Comparison of ENCODE assay signal across 8 mouse cellular contexts in genomic region chr9:84253022-84253991, GRCm38 (mm10).
DNase-seq lines count a peak whose midpoint lies in the region; ATAC-seq and TF ChIP-seq lines count a peak whose summit lies in the region.

No protein-coding gene starts in this region.

- no peak overlapping the region for H3K4me2 ChIP-seq in CH12.LX (ENCODE audit: insufficient read depth, low read depth, poor library complexity, severe bottlenecking)
- H3K4me2 ChIP-seq in kidney, embryonic 16.5 days (replicated peaks; ENCODE audit: low read depth, low read length), result no peak overlapping the region
- H3K4me2 ChIP-seq in liver, embryonic 14.5 days (ENCODE audit: low read depth), result no peak overlapping the region

- dilution Hi-C loops in CH12.LX (cut with MboI; ENCODE audit: extremely low pct_ligation_motif_present, extremely low pct_unique_long_range_greater_than_20kb, low sequenced_read_pairs), result no loop called here

- H3K4me3 ChIP-seq in CH12.LX (replicated peaks in 1 of 3; ENCODE audit: low read depth in 2 of 3, low read length in 2 of 3, poor library complexity in 1 of 3), result no peak overlapping the region
- H3K4me3 ChIP-seq in cerebellum, adult 2 months (replicated peaks; ENCODE audit: insufficient read depth, low read depth, low read length), result no peak overlapping the region
- H3K4me3 ChIP-seq in kidney, embryonic 16.5 days (ENCODE audit: low read length), result no peak overlapping the region
- H3K4me3 ChIP-seq in liver, embryonic 14.5 days (ENCODE audit: insufficient read depth in 1 of 2, low read depth in 2 of 2, low read length in 2 of 2), result no peak overlapping the region

- ATAC-seq in kidney, embryonic 16.5 days (ENCODE audit: low FRiP score, low TSS enrichment), result peak; percentile 84
- no peak for ATAC-seq in liver, embryonic 14.5 days (ENCODE audit: insufficient read depth)
- peak; percentile 67 for ATAC-seq in neutrophil, adult 5-6 weeks (ENCODE audit: extremely low read depth, insufficient number of reproducible peaks, low FRiP score, poor library complexity, severe bottlenecking)

- no peaks in the 10 kb centered on the region for H3K27me3 ChIP-seq in CH12.LX (replicated peaks)
- H3K27me3 ChIP-seq in cerebellum, adult 2 months (ENCODE audit: control insufficient read depth, insufficient read depth, low read length), result no peaks in the 10 kb centered on the region
- H3K27me3 ChIP-seq in kidney, embryonic 16.5 days (ENCODE audit: insufficient read depth, low read length), result no peaks in the 10 kb centered on the region
- H3K27me3 ChIP-seq in liver, embryonic 14.5 days (ENCODE audit: control insufficient read depth, insufficient read depth, low read length), result no peaks in the 10 kb centered on the region

- H3K9ac ChIP-seq in CH12.LX (ENCODE audit: insufficient read depth, low read depth), result no peak overlapping the region
- no peak overlapping the region for H3K9ac ChIP-seq in kidney, embryonic 16.5 days (replicated peaks; ENCODE audit: low read length)
- H3K9ac ChIP-seq in liver, embryonic 14.5 days (replicated peaks), result no peak overlapping the region

- no peak for TF ChIP-seq POLR2A in CH12.LX (IDR thresholded peaks at IDR 0.05; ENCODE audit: low read depth, low read length)
- TF ChIP-seq POLR2A in cerebellum, adult 2 months (IDR thresholded peaks at IDR 0.05; ENCODE audit: borderline replicate concordance, insufficient read depth, low read length), result no peak

- no peak overlapping the region for H3K27ac ChIP-seq in CH12.LX (ENCODE audit: insufficient read depth, low read depth)
- no peak overlapping the region for H3K27ac ChIP-seq in cerebellum, adult 2 months (ENCODE audit: insufficient read depth, low read length)
- no peak overlapping the region for H3K27ac ChIP-seq in kidney, embryonic 16.5 days (ENCODE audit: low read length)
- no peak overlapping the region for H3K27ac ChIP-seq in liver, embryonic 14.5 days

- no peaks in the 10 kb centered on the region for H3K36me3 ChIP-seq in CH12.LX (replicated peaks in 1 of 2; ENCODE audit: control insufficient read depth in 1 of 2, insufficient read depth in 1 of 2, low read length in 1 of 2)
- no peaks in the 10 kb centered on the region for H3K36me3 ChIP-seq in kidney, embryonic 16.5 days (ENCODE audit: insufficient read depth, low read length)
- no peaks in the 10 kb centered on the region for H3K36me3 ChIP-seq in liver, embryonic 14.5 days (replicated peaks; ENCODE audit: control insufficient read depth, insufficient read depth, low read depth)

- DNase-seq in 3T3-L1 (ENCODE audit: low read depth, low spot score) (peak; percentile 54), CH12.LX (ENCODE audit: extremely low read depth) (peak; percentile 45)
- DNase-seq in cerebellum, adult 2 months, result peak; percentile 14 to 20
- DNase-seq in forelimb bud, embryonic 11.5 days (ENCODE audit: low read depth, low spot score), result peak; percentile 35
- DNase-seq in liver, embryonic 14.5 days (ENCODE audit: low read depth in 3 of 3, low spot score in 3 of 3), result no peak
- DNase-seq in thymus, postnatal 25 days, result no peak

- peak; percentile 45 to 77; a peak in 3 of 4 replicates for TF ChIP-seq CTCF in CH12.LX (conservative IDR thresholded peaks at IDR 0.05 in 1 of 2, IDR thresholded peaks at IDR 0.05 in 1 of 2; ENCODE audit: low read depth in 2 of 2, low read length in 2 of 2)
- peak; percentile 51 for TF ChIP-seq CTCF in cerebellum, adult 2 months (IDR thresholded peaks at IDR 0.05; ENCODE audit: borderline replicate concordance, insufficient read depth, low read depth, low read length)
- peak; percentile 69 for TF ChIP-seq CTCF in liver, embryonic 14.5 days (IDR thresholded peaks at IDR 0.05; ENCODE audit: low read depth)

- peak; percentile 60 for TF ChIP-seq RAD21 in CH12.LX (IDR thresholded peaks at IDR 0.05; ENCODE audit: low read depth, low read length)

- TF ChIP-seq EP300 in CH12.LX (IDR thresholded peaks at IDR 0.05; ENCODE audit: low read length), result no peak
- TF ChIP-seq EP300 in liver, embryonic 14.5 days (IDR thresholded peaks at IDR 0.05; ENCODE audit: low read depth), result no peak

- H3K9me3 ChIP-seq in CH12.LX (replicated peaks; ENCODE audit: low read length), result no peaks in the 10 kb centered on the region
- H3K9me3 ChIP-seq in kidney, embryonic 16.5 days (ENCODE audit: low read length), result no peaks in the 10 kb centered on the region
- no peaks in the 10 kb centered on the region for H3K9me3 ChIP-seq in liver, embryonic 14.5 days (ENCODE audit: control insufficient read depth, low read length)

- in situ Hi-C loops in CH12.LX (cut with MboI; ENCODE audit: low pct_ligation_motif_present, low pct_unique_long_range_greater_than_20kb, low sequenced_read_pairs), result no loop called here

- H3K79me2 ChIP-seq in CH12.LX (replicated peaks; ENCODE audit: control insufficient read depth, extremely low read depth, insufficient read depth, poor library complexity, severe bottlenecking), result no peaks in the 10 kb centered on the region

- WGBS in cerebellum, adult 2 months, result 16% methylated on average over 7 of the region's 7 CpGs
- 19% methylated on average over 7 of the region's 7 CpGs for WGBS in kidney, embryonic 16.5 days
- WGBS in liver, embryonic 14.5 days (ENCODE audit: insufficient replicate concordance), result 18% methylated on average over 7 of the region's 7 CpGs

- no peaks in the 10 kb centered on the region for H3K4me1 ChIP-seq in CH12.LX (ENCODE audit: control insufficient read depth in 1 of 2, insufficient read depth in 2 of 2)
- no peaks in the 10 kb centered on the region for H3K4me1 ChIP-seq in cerebellum, adult 2 months (ENCODE audit: control insufficient read depth, insufficient read depth, low read length)
- H3K4me1 ChIP-seq in kidney, embryonic 16.5 days (ENCODE audit: insufficient read depth, low read length), result no peaks in the 10 kb centered on the region
- no peaks in the 10 kb centered on the region for H3K4me1 ChIP-seq in liver, embryonic 14.5 days (replicated peaks; ENCODE audit: control insufficient read depth in 2 of 2, insufficient read depth in 2 of 2, low read length in 1 of 2)

TF ChIP-seq in CH12.LX, 34 proteins besides CTCF, POLR2A, EP300 and RAD21:
- TF ChIP-seq TBP (conservative IDR thresholded peaks at IDR 0.05; ENCODE audit: low read depth, low read length) (no peak), CHD1 (IDR thresholded peaks at IDR 0.05; ENCODE audit: low read depth, low read length) (no peak), SMC3 (IDR thresholded peaks at IDR 0.05; ENCODE audit: low read depth, low read length) (peak; percentile 74)

Comparison
In these comparisons a context has a peak if more than half of its experiments do, and no peak if none do; other contexts are left out.
1. DNase-seq: peak in 3T3-L1 (single experiment), CH12.LX (single experiment), cerebellum, adult 2 months (2 of 2) and forelimb bud, embryonic 11.5 days (single experiment); none in liver, embryonic 14.5 days (0 of 3) and thymus, postnatal 25 days (single experiment).
2. Peak in every context shown above with its lines, with median percentiles within 50 percentile points of each other: CTCF ChIP-seq.